Mouse (Mus musculus) heart, embryonic 14.5 days (tissue): ENCODE data around the gene Id3. TPM values are rescaled to one million over a fixed set of nuclear protein-coding genes. Genes with fewer than 3 reads are reported as not detected.
A peak's percentile ranks its signal among the peaks of the same experiment; 100 is the strongest.

Source experiments
- ATAC-seq: fragments of 200-750 bp; cut with Nextera tagmentation; 2 replicates; pipeline ENCODE4 v1.8.0; 2017; ENCODE audit warnings: low read depth, moderate TSS enrichment; ENCODE audit not compliant: insufficient number of reproducible peaks, insufficient read depth, low FRiP score
- H3K27ac ChIP-seq, 2 experiments: fragments of 200-500 bp in 1 of 2; fragments of 300-500 bp in 1 of 2; sonication (generic) in 1 of 2; replicated peaks in 1 of 2; 2 replicates each; pipeline ENCODE4 v1.5.1; 2012 to 2014; ENCODE audit warnings: low read depth in 2 of 2, low read length in 2 of 2, control low read depth in 1 of 2, mild to moderate bottlenecking in 1 of 2, mixed read lengths in 1 of 2; ENCODE audit not compliant: control insufficient read depth in 1 of 2, insufficient read depth in 1 of 2
- H3K27me3 ChIP-seq: fragments of 300-500 bp; sonication (generic); 2 replicates; pipeline ENCODE4 v1.6.1; 2014; ENCODE audit warnings: mild to moderate bottlenecking, low read length, control low read depth; ENCODE audit not compliant: control insufficient read depth, insufficient read depth
- H3K36me3 ChIP-seq: fragments of 300-500 bp; sonication (generic); 2 replicates; pipeline ENCODE4 v1.6.1; 2014; ENCODE audit warnings: mild to moderate bottlenecking, control low read depth, low read length, mixed read lengths; ENCODE audit not compliant: control insufficient read depth, insufficient read depth
- H3K4me1 ChIP-seq, 2 experiments: fragments of 200-500 bp in 1 of 2; fragments of 300-500 bp in 1 of 2; sonication (generic) in 1 of 2; 2 replicates each; pipeline ENCODE4 v1.6.1; 2012 to 2014; ENCODE audit warnings: low read length in 2 of 2, control low read depth in 1 of 2, mixed read lengths in 1 of 2; ENCODE audit not compliant: control insufficient read depth in 2 of 2, insufficient read depth in 2 of 2
- H3K4me2 ChIP-seq: fragments of 300-500 bp; sonication (generic); 2 replicates; pipeline ENCODE4 v1.6.1; 2014; ENCODE audit warnings: mild to moderate bottlenecking, low read length
- H3K4me3 ChIP-seq, 2 experiments: fragments of 200-500 bp in 1 of 2; fragments of 300-500 bp in 1 of 2; sonication (generic) in 1 of 2; 2 replicates each; pipeline ENCODE4 v1.5.1; 2012 to 2014; ENCODE audit warnings: low read length in 2 of 2, mild to moderate bottlenecking in 2 of 2, control low read depth in 1 of 2, low read depth in 1 of 2, moderate library complexity in 1 of 2; ENCODE audit not compliant: control insufficient read depth in 1 of 2, insufficient read depth in 1 of 2
- H3K9ac ChIP-seq: fragments of 300-500 bp; sonication (generic); 2 replicates; pipeline ENCODE4 v1.6.1; 2014; ENCODE audit warnings: mild to moderate bottlenecking, low read length
- H3K9me3 ChIP-seq: fragments of 300-500 bp; sonication (generic); 2 replicates; pipeline ENCODE4 v1.6.1; 2016; ENCODE audit warnings: low read length, control low read depth; ENCODE audit not compliant: control insufficient read depth
- WGBS: fragments of 180-500 bp; shearing (Covaris S2); extraction: QIAGEN DNeasy Blood & Tissue Kit; methylation state at CpG from one replicate; pipeline ENCODE4 v1.1.7; 2014; 5-methylcytosine and 5-hydroxymethylcytosine counted together
- polyA plus RNA-seq: library from polyadenylated mRNA; unstranded; fragments of >200 nt; fragmentation: Nextera tagmentation; extraction: Ambion mirVana; gene quantifications from 2 replicates; pipeline ENCODE4 v1.2.1, GENCODE M21; 2014

The Id3 gene
- polyA plus RNA-seq, 1 experiment from 2014 or later: 296 TPM

- Histone ChIP-seq H3K4me2 (peak overlapping the region; percentile 43), H3K4me3 (no peak overlapping the region), H3K9ac (no peak overlapping the region), H3K36me3 (no peaks in the 10 kb centered on the region), H3K4me1 (peaks cover 8 to 12% of the 10 kb centered on the region in 2 experiments), H3K27me3 (no peaks in the 10 kb centered on the region; the same call in 1 of the 2 replicates), H3K9me3 (no peaks in the 10 kb centered on the region), H3K27ac (peak overlapping the region in 1 of 2 experiments; percentile 35; a peak in 2 of 4 replicates)
- WGBS: 11% methylated on average over 13 of the region's 13 CpGs
- peak; percentile 40; the same call in 1 of the 2 replicates for ATAC-seq
Observed at GRCm38 (mm10) chr4:136117022-136117421, 26.3 kb upstream of the Id3 start.

- Histone ChIP-seq H3K36me3 (no peaks in the 10 kb centered on the region), H3K9me3 (no peaks in the 10 kb centered on the region), H3K4me3 (no peak overlapping the region), H3K4me1 (peaks cover 18 to 19% of the 10 kb centered on the region in 2 experiments), H3K27me3 (no peaks in the 10 kb centered on the region; the same call in 1 of the 2 replicates), H3K27ac (no peak overlapping the region), H3K9ac (no peak overlapping the region), H3K4me2 (no peak overlapping the region)
- ATAC-seq: no peak
- 27% methylated on average over 16 of the region's 16 CpGs for WGBS
Observed at GRCm38 (mm10) chr4:136120041-136120440, 23.3 kb upstream of the Id3 start.

- no peak overlapping the region for H3K4me3 ChIP-seq
- no peak overlapping the region for H3K9ac ChIP-seq
- no peak overlapping the region for H3K27ac ChIP-seq
- H3K4me2 ChIP-seq: no peak overlapping the region
- 89% methylated on average over 3 of the region's 3 CpGs for WGBS
- H3K4me1 ChIP-seq: peaks cover 19 to 21% of the 10 kb centered on the region in 2 experiments
- H3K9me3 ChIP-seq: no peaks in the 10 kb centered on the region
- ATAC-seq: no peak
- H3K27me3 ChIP-seq: no peaks in the 10 kb centered on the region; the same call in 1 of the 2 replicates
- H3K36me3 ChIP-seq: no peaks in the 10 kb centered on the region
Observed at GRCm38 (mm10) chr4:136121158-136121557, 22.1 kb upstream of the Id3 start.

GRCm38 (mm10) chr4:136121844-136122468 lies 21.3 kb upstream of the Id3 start:
- Histone ChIP-seq H3K4me2 (no peak overlapping the region), H3K36me3 (no peaks in the 10 kb centered on the region), H3K27me3 (no peaks in the 10 kb centered on the region; the same call in 1 of the 2 replicates), H3K4me3 (no peak overlapping the region), H3K27ac (no peak overlapping the region), H3K4me1 (peaks cover 12 to 16% of the 10 kb centered on the region in 2 experiments), H3K9ac (no peak overlapping the region), H3K9me3 (no peaks in the 10 kb centered on the region)
- WGBS: 81% methylated on average over 7 of the region's 7 CpGs
- no peak for ATAC-seq

GRCm38 (mm10) chr4:136123111-136123791 lies 20.0 kb upstream of the Id3 start:
- WGBS: 42% methylated on average over 8 of the region's 8 CpGs
- no peaks in the 10 kb centered on the region for H3K9me3 ChIP-seq
- no peaks in the 10 kb centered on the region; the same call in 1 of the 2 replicates for H3K27me3 ChIP-seq
- H3K36me3 ChIP-seq: no peaks in the 10 kb centered on the region
- H3K9ac ChIP-seq: peak overlapping the region; percentile 41; the same call in 1 of the 2 replicates
- H3K27ac ChIP-seq: peak overlapping the region; percentile 55 to 57
- H3K4me1 ChIP-seq: peaks cover 13 to 17% of the 10 kb centered on the region in 2 experiments; a peak in 2 of 4 replicates
- no peak for ATAC-seq
- no peak overlapping the region for H3K4me2 ChIP-seq
- H3K4me3 ChIP-seq: no peak overlapping the region

- no peak overlapping the region for H3K4me2 ChIP-seq
- no peak for ATAC-seq
- WGBS: 80% methylated on average over 3 of the region's 3 CpGs
- no peaks in the 10 kb centered on the region for H3K9me3 ChIP-seq
- H3K27ac ChIP-seq: peak overlapping the region in 1 of 2 experiments; percentile 57; a peak in 2 of 4 replicates
- no peaks in the 10 kb centered on the region for H3K36me3 ChIP-seq
- no peak overlapping the region for H3K9ac ChIP-seq
- peaks cover 14 to 17% of the 10 kb centered on the region in 2 experiments; a peak in 2 of 4 replicates for H3K4me1 ChIP-seq
- H3K4me3 ChIP-seq: no peak overlapping the region
- no peaks in the 10 kb centered on the region; the same call in 1 of the 2 replicates for H3K27me3 ChIP-seq
Observed at GRCm38 (mm10) chr4:136123792-136124161, 19.5 kb upstream of the Id3 start.

GRCm38 (mm10) chr4:136124581-136124980 lies 18.7 kb upstream of the Id3 start:
- H3K9me3 ChIP-seq: no peaks in the 10 kb centered on the region
- 98% methylated on average over 4 of the region's 4 CpGs for WGBS
- no peak overlapping the region for H3K9ac ChIP-seq
- ATAC-seq: no peak; the same call in 1 of the 2 replicates
- H3K4me1 ChIP-seq: peaks cover 14 to 17% of the 10 kb centered on the region in 2 experiments; a peak in 2 of 4 replicates
- H3K4me3 ChIP-seq: no peak overlapping the region
- no peaks in the 10 kb centered on the region for H3K27me3 ChIP-seq
- no peak overlapping the region for H3K4me2 ChIP-seq
- H3K36me3 ChIP-seq: no peaks in the 10 kb centered on the region
- H3K27ac ChIP-seq: no peak overlapping the region
